Mouse (Mus musculus) embryonic facial prominence, embryonic 13.5 days (tissue): Measurements from ENCODE around the gene Baiap2. TPM values are rescaled to one million over a fixed set of nuclear protein-coding genes. Genes with fewer than 3 reads are reported as not detected.
A peak's percentile ranks its signal among the peaks of the same experiment; 100 is the strongest.

Experiments used
- ATAC-seq: fragments of 200-750 bp; cut with Nextera tagmentation; 2 replicates; pipeline ENCODE4 v1.8.0; 2017; ENCODE audit warnings: low read depth; ENCODE audit not compliant: insufficient number of reproducible peaks, insufficient read depth, low FRiP score, low TSS enrichment
- H3K27ac ChIP-seq: fragments of 300-500 bp; sonication (generic); 2 replicates; pipeline ENCODE4 v1.5.1; 2015; ENCODE audit warnings: moderate library complexity, mild to moderate bottlenecking, inconsistent platforms
- H3K27me3 ChIP-seq: fragments of 300-500 bp; sonication (generic); 2 replicates; pipeline ENCODE4 v1.6.1; 2015; ENCODE audit warnings: mild to moderate bottlenecking, inconsistent platforms
- H3K36me3 ChIP-seq: fragments of 300-500 bp; sonication (generic); 2 replicates; pipeline ENCODE4 v1.6.1; 2015; ENCODE audit warnings: mild to moderate bottlenecking, inconsistent platforms
- H3K4me1 ChIP-seq: fragments of 300-500 bp; sonication (generic); 2 replicates; pipeline ENCODE4 v1.6.1; 2015; ENCODE audit warnings: inconsistent platforms
- H3K4me2 ChIP-seq: fragments of 300-500 bp; sonication (generic); 2 replicates; pipeline ENCODE4 v1.6.1; 2015; ENCODE audit warnings: moderate library complexity, mild to moderate bottlenecking, inconsistent platforms
- H3K4me3 ChIP-seq: fragments of 300-500 bp; sonication (generic); 2 replicates; pipeline ENCODE4 v1.5.1; 2015; ENCODE audit warnings: mild to moderate bottlenecking, inconsistent platforms
- H3K9ac ChIP-seq: fragments of 300-500 bp; sonication (generic); 2 replicates; pipeline ENCODE4 v1.6.1; 2015; ENCODE audit warnings: mild to moderate bottlenecking, inconsistent platforms
- H3K9me3 ChIP-seq: fragments of 300-500 bp; sonication (generic); 2 replicates; pipeline ENCODE4 v1.6.1; 2016; ENCODE audit warnings: inconsistent platforms
- WGBS: fragments of 180-500 bp; shearing (Covaris S2); methylation state at CpG from one replicate; pipeline ENCODE4 v1.1.7; 2015; ENCODE audit warnings: mixed read lengths; 5-methylcytosine and 5-hydroxymethylcytosine counted together
- polyA plus RNA-seq: library from polyadenylated mRNA; unstranded; fragments of >200 nt; fragmentation: Nextera tagmentation; extraction: Ambion mirVana; gene quantifications from 2 replicates; pipeline ENCODE4 v1.2.1, GENCODE M21; 2015

The Baiap2 gene
- 17.5 and 20.0 TPM in 2 replicates for polyA plus RNA-seq

GRCm38 (mm10) chr11:119942727-119943427 is at the start of gene Baiap2:
TSS of gene Baiap2 (plus strand) at chr11:119942763.
- under 1% methylated on average over 78 of the region's 79 CpGs for WGBS
- Histone ChIP-seq H3K9me3 (no peaks in the 10 kb centered on the region), H3K27me3 (peaks cover 4% of the 10 kb centered on the region; the same call in 1 of the 2 replicates), H3K4me1 (peaks cover 68% of the 10 kb centered on the region), H3K27ac (peak within 1 kb of the TSS; percentile 79), H3K4me2 (peak within 1 kb of the TSS; percentile 96), H3K36me3 (no peaks in the 10 kb centered on the region), H3K4me3 (peak within 1 kb of the TSS; percentile 65), H3K9ac (peak within 1 kb of the TSS; percentile 87)
- ATAC-seq: peak; percentile 91

- no peaks in the 10 kb centered on the region for H3K4me1 ChIP-seq
- WGBS: 78% methylated on average over 10 of the region's 10 CpGs
- H3K9ac ChIP-seq: no peak overlapping the region
- no peak overlapping the region for H3K4me2 ChIP-seq
- no peak overlapping the region for H3K4me3 ChIP-seq
- no peak overlapping the region; the same call in 1 of the 2 replicates for H3K27ac ChIP-seq
- ATAC-seq: no peak
- no peaks in the 10 kb centered on the region for H3K27me3 ChIP-seq
- no peaks in the 10 kb centered on the region for H3K9me3 ChIP-seq
- H3K36me3 ChIP-seq: peaks cover 91% of the 10 kb centered on the region
Measured at GRCm38 (mm10) chr11:119893667-119894236, 48.8 kb upstream of the Baiap2 start.

GRCm38 (mm10) chr11:119894634-119895033 is 47.9 kb upstream of the Baiap2 start:
- no peak overlapping the region for H3K4me3 ChIP-seq
- H3K4me1 ChIP-seq: no peaks in the 10 kb centered on the region
- H3K9ac ChIP-seq: no peak overlapping the region
- no peaks in the 10 kb centered on the region for H3K27me3 ChIP-seq
- no peaks in the 10 kb centered on the region for H3K9me3 ChIP-seq
- H3K36me3 ChIP-seq: peaks cover 91% of the 10 kb centered on the region
- no peak overlapping the region for H3K4me2 ChIP-seq
- H3K27ac ChIP-seq: no peak overlapping the region
- no peak for ATAC-seq
- 55% methylated on average over 6 of the region's 6 CpGs for WGBS

- Histone ChIP-seq H3K27me3 (no peaks in the 10 kb centered on the region), H3K9me3 (no peaks in the 10 kb centered on the region), H3K4me1 (no peaks in the 10 kb centered on the region), H3K36me3 (peaks cover 78% of the 10 kb centered on the region), H3K9ac (no peak overlapping the region), H3K27ac (no peak overlapping the region), H3K4me2 (no peak overlapping the region), H3K4me3 (no peak overlapping the region)
- WGBS: 82% methylated on average over 9 of the region's 9 CpGs
- no peak for ATAC-seq
Measured at GRCm38 (mm10) chr11:119897041-119897440, 45.5 kb upstream of the Baiap2 start.

GRCm38 (mm10) chr11:119898976-119899375 is 43.6 kb upstream of the Baiap2 start:
- Histone ChIP-seq H3K4me3 (no peak overlapping the region), H3K27me3 (no peaks in the 10 kb centered on the region), H3K4me2 (no peak overlapping the region), H3K9ac (no peak overlapping the region), H3K27ac (no peak overlapping the region), H3K9me3 (no peaks in the 10 kb centered on the region), H3K4me1 (no peaks in the 10 kb centered on the region), H3K36me3 (peaks cover 62% of the 10 kb centered on the region)
- 89% methylated on average over 11 of the region's 11 CpGs for WGBS
- no peak for ATAC-seq

GRCm38 (mm10) chr11:119901174-119901573 is 41.4 kb upstream of the Baiap2 start:
- H3K9ac ChIP-seq: no peak overlapping the region
- H3K4me3 ChIP-seq: no peak overlapping the region
- H3K27ac ChIP-seq: no peak overlapping the region
- no peaks in the 10 kb centered on the region for H3K9me3 ChIP-seq
- 71% methylated on average over 4 of the region's 4 CpGs for WGBS
- H3K4me1 ChIP-seq: 0 out of 2 replicates have a peak, but pooled peaks cover 8% of the 10 kb centered on the region
- ATAC-seq: no peak
- no peak overlapping the region for H3K4me2 ChIP-seq
- peaks cover 40% of the 10 kb centered on the region for H3K36me3 ChIP-seq
- H3K27me3 ChIP-seq: peaks cover 5% of the 10 kb centered on the region; the same call in 1 of the 2 replicates

- Histone ChIP-seq H3K27ac (no peak overlapping the region), H3K9me3 (no peaks in the 10 kb centered on the region), H3K9ac (no peak overlapping the region), H3K4me2 (no peak overlapping the region), H3K27me3 (peaks cover 17% of the 10 kb centered on the region), H3K4me1 (0 out of 2 replicates have a peak, but pooled peaks cover 8% of the 10 kb centered on the region), H3K36me3 (peaks cover 26% of the 10 kb centered on the region), H3K4me3 (no peak overlapping the region)
- ATAC-seq: no peak
- WGBS: 82% methylated on average over 4 of the region's 4 CpGs
Measured at GRCm38 (mm10) chr11:119902891-119903290, 39.7 kb upstream of the Baiap2 start.

GRCm38 (mm10) chr11:119904621-119905286 is 37.8 kb upstream of the Baiap2 start:
- Histone ChIP-seq H3K36me3 (peaks cover 7% of the 10 kb centered on the region; the same call in 1 of the 2 replicates), H3K4me2 (no peak overlapping the region), H3K9me3 (no peaks in the 10 kb centered on the region), H3K27ac (no peak overlapping the region), H3K9ac (no peak overlapping the region), H3K4me1 (peaks cover 14% of the 10 kb centered on the region), H3K4me3 (no peak overlapping the region), H3K27me3 (peaks cover 29% of the 10 kb centered on the region)
- 31% methylated on average over 5 of the region's 5 CpGs for WGBS
- ATAC-seq: peak; percentile 54; the same call in 1 of the 2 replicates

- ATAC-seq: no peak
- no peaks in the 10 kb centered on the region for H3K36me3 ChIP-seq
- H3K27ac ChIP-seq: no peak overlapping the region
- H3K9ac ChIP-seq: no peak overlapping the region
- H3K4me2 ChIP-seq: no peak overlapping the region
- H3K27me3 ChIP-seq: peaks cover 29% of the 10 kb centered on the region
- 86% methylated on average over 5 of the region's 5 CpGs for WGBS
- peaks cover 15% of the 10 kb centered on the region for H3K4me1 ChIP-seq
- no peaks in the 10 kb centered on the region for H3K9me3 ChIP-seq
- H3K4me3 ChIP-seq: no peak overlapping the region
Measured at GRCm38 (mm10) chr11:119905794-119906193, 36.8 kb upstream of the Baiap2 start.

GRCm38 (mm10) chr11:119907006-119907650 is 35.4 kb upstream of the Baiap2 start:
- no peak overlapping the region for H3K4me3 ChIP-seq
- WGBS: 40% methylated on average over 7 of the region's 7 CpGs
- peak overlapping the region; percentile 36; the same call in 1 of the 2 replicates for H3K9ac ChIP-seq
- no peak for ATAC-seq
- no peaks in the 10 kb centered on the region for H3K9me3 ChIP-seq
- H3K27ac ChIP-seq: no peak overlapping the region
- peaks cover 29% of the 10 kb centered on the region for H3K27me3 ChIP-seq
- H3K36me3 ChIP-seq: no peaks in the 10 kb centered on the region
- no peak overlapping the region for H3K4me2 ChIP-seq
- peaks cover 15% of the 10 kb centered on the region for H3K4me1 ChIP-seq

- Histone ChIP-seq H3K27ac (no peak overlapping the region), H3K36me3 (no peaks in the 10 kb centered on the region), H3K9ac (peak overlapping the region; percentile 36; the same call in 1 of the 2 replicates), H3K4me2 (no peak overlapping the region; the same call in 1 of the 2 replicates), H3K9me3 (no peaks in the 10 kb centered on the region), H3K4me3 (no peak overlapping the region), H3K27me3 (peaks cover 29% of the 10 kb centered on the region), H3K4me1 (peaks cover 17% of the 10 kb centered on the region)
- 55% methylated on average over 7 of the region's 7 CpGs for WGBS
- no peak for ATAC-seq
Measured at GRCm38 (mm10) chr11:119907711-119908110, 34.9 kb upstream of the Baiap2 start.
